Mouse (Mus musculus) ES-E14 (cell line): ENCODE measurements around the gene Filip1.

ENCODE experiments used
- HCFC1 ChIP-seq: IDR thresholded peaks from 2 replicates; pipeline ENCODE4 v1.6.1; 2012; ENCODE audit warnings: low read length, inconsistent platforms, borderline replicate concordance; ENCODE audit not compliant: insufficient read depth
- ZC3H11A ChIP-seq: IDR thresholded peaks from 2 replicates; pipeline ENCODE4 v1.6.1; 2012; ENCODE audit warnings: low read depth, mild to moderate bottlenecking, inconsistent platforms, low read length, borderline replicate concordance
- ZNF384 ChIP-seq: IDR thresholded peaks from 2 replicates; pipeline ENCODE4 v1.6.1; 2012; ENCODE audit warnings: low read depth, low read length, inconsistent platforms

GRCm38 (mm10) chr9:79842615-79843014, 170.0 kb downstream of the Filip1 start:
- TF ChIP-seq HCFC1, result no peak
- no peak for TF ChIP-seq ZNF384
- no peak for TF ChIP-seq ZC3H11A
